Mouse (Mus musculus): ENCODE measurements around the gene Kdr.
"Not testable (repeated sequence)": the region's sequence is repeated elsewhere in the genome, so short reads cannot be mapped to it uniquely, and the experiment has no call there.

Kdr gene

GRCm38 (mm10) chr5:75959809-75960208 is 18.4 kb downstream of the Kdr start:
- no peak for DNase-seq (ENCODE audit: low read depth, low spot score)

- no peak for DNase-seq (ENCODE audit: low read depth, low spot score)
These were observed 21.7 kb downstream of the Kdr start for GRCm38 (mm10) chr5:75956526-75956925.

GRCm38 (mm10) chr5:75955876-75956275 is 22.4 kb downstream of the Kdr start:
- DNase-seq (ENCODE audit: low read depth, low spot score), result no peak

- DNase-seq (ENCODE audit: low read depth, low spot score), result no peak
These were observed 23.4 kb downstream of the Kdr start for GRCm38 (mm10) chr5:75954778-75955330.

- no peak for DNase-seq (ENCODE audit: low read depth, low spot score)
These were observed 24.0 kb downstream of the Kdr start for GRCm38 (mm10) chr5:75954218-75954617.

GRCm38 (mm10) chr5:75952131-75952795 is 26.0 kb downstream of the Kdr start:
- no peak for DNase-seq (ENCODE audit: low read depth, low spot score)

GRCm38 (mm10) chr5:75950866-75951265 is 27.4 kb downstream of the Kdr start:
- DNase-seq (ENCODE audit: low read depth, low spot score), result no peak

GRCm38 (mm10) chr5:75945394-75945793 is 32.9 kb downstream of the Kdr start:
- no peak for DNase-seq (ENCODE audit: low read depth, low spot score)

- no peak for DNase-seq (ENCODE audit: low read depth, low spot score)
These were observed 35.0 kb downstream of the Kdr start for GRCm38 (mm10) chr5:75943301-75943700.

GRCm38 (mm10) chr5:75941775-75942580 is 36.3 kb downstream of the Kdr start:
- DNase-seq (ENCODE audit: low read depth, low spot score), result peak; percentile 78

- DNase-seq (ENCODE audit: low read depth, low spot score), result no peak
These were observed 39.0 kb downstream of the Kdr start for GRCm38 (mm10) chr5:75939144-75939732.

- DNase-seq (ENCODE audit: low read depth, low spot score), result no peak
These were observed 40.2 kb downstream of the Kdr start for GRCm38 (mm10) chr5:75938012-75938411.

GRCm38 (mm10) chr5:75936223-75936622 is 42.0 kb downstream of the Kdr start:
- DNase-seq (ENCODE audit: low read depth, low spot score), result peak; percentile 21

GRCm38 (mm10) chr5:75935225-75935624 is 43.0 kb downstream of the Kdr start:
- no peak for DNase-seq (ENCODE audit: low read depth, low spot score)

- peak; percentile 58 for DNase-seq (ENCODE audit: low read depth, low spot score)
These were observed 44.1 kb downstream of the Kdr start for GRCm38 (mm10) chr5:75934201-75934600.

- DNase-seq (ENCODE audit: low read depth, low spot score), result peak; percentile 49
These were observed 44.7 kb downstream of the Kdr start for GRCm38 (mm10) chr5:75933521-75934044.

- DNase-seq (ENCODE audit: low read depth, low spot score), result not testable (repeated sequence)
These were observed 46.8 kb downstream of the Kdr start for GRCm38 (mm10) chr5:75931458-75931857.

GRCm38 (mm10) chr5:75929960-75930359 is 48.3 kb downstream of the Kdr start:
- no peak for DNase-seq (ENCODE audit: low read depth, low spot score)

GRCm38 (mm10) chr5:75922677-75923076 is 55.6 kb downstream of the Kdr start:
- peak; percentile 11 for DNase-seq (ENCODE audit: low read depth, low spot score)

GRCm38 (mm10) chr5:75921730-75922387 is 56.4 kb downstream of the Kdr start:
- no peak for DNase-seq (ENCODE audit: low read depth, low spot score)

- DNase-seq (ENCODE audit: low read depth, low spot score), result no peak
These were observed 58.7 kb downstream of the Kdr start for GRCm38 (mm10) chr5:75919601-75920000.

- no peak for DNase-seq (ENCODE audit: low read depth, low spot score)
These were observed 60.1 kb downstream of the Kdr start for GRCm38 (mm10) chr5:75918139-75918538.
